Mouse (Mus musculus): ENCODE results near the gene Zbtb14. TPM values are rescaled to one million over a fixed set of nuclear protein-coding genes. Genes with fewer than 3 reads are reported as not detected.

The Zbtb14 gene
- polyA plus RNA-seq (2021; fragmentation: Nextera tagmentation): 7.8 and 8.6 TPM in 2 replicates
- long read RNA-seq, experiment 1, full-length matches to known transcripts: 10 of 23 reads
- long read RNA-seq, experiment 1, partial matches to known transcripts: 0 of 23 reads
- long read RNA-seq, experiment 1, other reads (novel, unspliced or antisense): 13 of 23 reads
- long read RNA-seq, experiment 2, full-length matches to known transcripts: 129 of 138 reads
- long read RNA-seq, experiment 2, partial matches to known transcripts: 1 of 138 reads
- long read RNA-seq, experiment 2, other reads (novel, unspliced or antisense): 8 of 138 reads

GRCm38 (mm10) chr17:69382511-69383100 is at the start of gene Zbtb14:
Gene Zbtb14 (plus strand): TSS chr17:69383050.

GRCm38 (mm10) chr17:69438990-69439491 is 56.2 kb downstream of the Zbtb14 start, which contains the start of gene Akain1:
Gene Akain1 (plus strand): TSS chr17:69439326.

Other genes starting within 250 kb of the Zbtb14 start
- 10.6 and 11.6 TPM in 2 replicates for gene Akain1, start 56.3 kb downstream of the Zbtb14 start, polyA plus RNA-seq (2021; fragmentation: Nextera tagmentation)